Mouse (Mus musculus) B cell, adult 2 months (primary cell): ENCODE measurements around the gene Dach1.

Source experiments
- DNase-seq, 2 experiments: peaks; one replicate each; pipeline ENCODE4 v3.0.0; 2022

Dach1 gene

GRCm38 (mm10) chr14:98108764-98109163 lies 60.8 kb downstream of the Dach1 start:
- DNase-seq: no peak

- DNase-seq: no peak
Measured at GRCm38 (mm10) chr14:98106208-98106607, 63.4 kb downstream of the Dach1 start.

GRCm38 (mm10) chr14:98104314-98104955 lies 65.1 kb downstream of the Dach1 start:
- no peak for DNase-seq

- no peak for DNase-seq
Measured at GRCm38 (mm10) chr14:98095229-98095628, 74.3 kb downstream of the Dach1 start.

GRCm38 (mm10) chr14:98089246-98089645 lies 80.3 kb downstream of the Dach1 start:
- no peak for DNase-seq

GRCm38 (mm10) chr14:98087355-98087754 lies 82.2 kb downstream of the Dach1 start:
- DNase-seq: no peak

- no peak for DNase-seq
Measured at GRCm38 (mm10) chr14:98086794-98087193, 82.8 kb downstream of the Dach1 start.

- DNase-seq: no peak
Measured at GRCm38 (mm10) chr14:98085141-98085540, 84.4 kb downstream of the Dach1 start.

- no peak for DNase-seq
Measured at GRCm38 (mm10) chr14:98084720-98085119, 84.8 kb downstream of the Dach1 start.

GRCm38 (mm10) chr14:98083419-98083818 lies 86.1 kb downstream of the Dach1 start:
- no peak for DNase-seq

GRCm38 (mm10) chr14:98080014-98080413 lies 89.6 kb downstream of the Dach1 start:
- DNase-seq: no peak

GRCm38 (mm10) chr14:98077996-98078395 lies 91.6 kb downstream of the Dach1 start:
- DNase-seq: no peak

GRCm38 (mm10) chr14:98073421-98074080 lies 96.0 kb downstream of the Dach1 start:
- DNase-seq: no peak

GRCm38 (mm10) chr14:98072647-98073420 lies 96.7 kb downstream of the Dach1 start:
- no peak for DNase-seq

- DNase-seq: no peak
Measured at GRCm38 (mm10) chr14:98071877-98072276, 97.7 kb downstream of the Dach1 start.

- no peak for DNase-seq
Measured at GRCm38 (mm10) chr14:98067273-98067905, 102.2 kb downstream of the Dach1 start.

GRCm38 (mm10) chr14:98064190-98064589 lies 105.4 kb downstream of the Dach1 start:
- DNase-seq: no peak

- DNase-seq: no peak
Measured at GRCm38 (mm10) chr14:98049329-98049728, 120.2 kb downstream of the Dach1 start.

- DNase-seq: no peak
Measured at GRCm38 (mm10) chr14:98048403-98048802, 121.2 kb downstream of the Dach1 start.

GRCm38 (mm10) chr14:98047670-98048069 lies 121.9 kb downstream of the Dach1 start:
- no peak for DNase-seq

- DNase-seq: no peak
Measured at GRCm38 (mm10) chr14:98046960-98047359, 122.6 kb downstream of the Dach1 start.

GRCm38 (mm10) chr14:98038524-98038923 lies 131.0 kb downstream of the Dach1 start:
- DNase-seq: no peak

- DNase-seq: no peak
Measured at GRCm38 (mm10) chr14:98037175-98037574, 132.4 kb downstream of the Dach1 start.
